Mouse (Mus musculus): ENCODE measurements around the gene Tlx2.

GRCm38 (mm10) chr6:83119734-83120051 is 49.6 kb upstream of the Tlx2 start:
- no peak for TF ChIP-seq CTCF (IDR thresholded peaks at IDR 0.05; ENCODE audit: low read depth, low read length)
- TF ChIP-seq POLR2A (IDR thresholded peaks at IDR 0.05; ENCODE audit: borderline replicate concordance, low read depth, low read length): no peak

All from bone marrow macrophage, adult 2 months (primary cell).